Mouse (Mus musculus): Measurements from ENCODE around the gene Abl2.
"Not testable (repeated sequence)": the region's sequence is repeated elsewhere in the genome, so short reads cannot be mapped to it uniquely, and the experiment has no call there.

Gene Abl2

DNA sequence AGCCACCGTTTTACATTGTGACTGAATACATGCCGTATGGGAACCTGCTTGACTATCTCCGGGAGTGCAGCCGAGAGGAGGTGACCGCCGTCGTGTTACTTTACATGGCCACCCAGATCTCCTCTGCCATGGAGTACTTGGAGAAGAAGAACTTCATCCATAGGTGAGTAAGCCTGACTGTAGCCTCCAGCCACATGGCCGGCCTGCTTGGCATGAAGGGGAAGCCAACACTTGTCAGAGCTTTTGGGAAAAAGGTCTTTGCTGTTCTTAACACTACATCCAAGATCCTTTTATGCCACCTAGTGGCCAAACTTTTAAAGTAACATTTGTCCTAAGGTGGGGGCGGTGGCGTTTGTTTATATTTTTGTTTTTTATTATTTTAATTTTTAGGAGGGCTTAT, 74.5 kb downstream of the Abl2 start:
- DNase-seq (ENCODE audit: low spot score): peak; percentile 79

DNA sequence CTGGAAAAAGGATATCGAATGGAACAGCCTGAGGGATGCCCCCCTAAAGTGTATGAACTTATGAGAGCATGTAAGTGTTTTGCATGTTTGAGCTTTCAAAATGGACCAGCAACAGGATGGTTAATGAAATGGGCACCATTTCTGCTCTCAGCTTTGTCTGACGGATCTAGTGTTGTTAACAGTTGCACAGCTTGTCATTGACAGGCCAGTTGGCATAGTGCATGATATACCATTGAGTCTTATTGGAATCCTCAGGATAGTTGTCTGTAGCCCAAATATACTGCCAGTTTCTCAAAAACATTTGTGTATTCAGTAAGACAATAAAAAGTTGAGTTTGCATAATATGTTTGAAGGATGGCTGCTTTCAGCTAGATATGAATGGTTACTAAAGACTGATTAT, 76.6 kb downstream of the Abl2 start:
- DNase-seq (ENCODE audit: low spot score): no peak

DNA sequence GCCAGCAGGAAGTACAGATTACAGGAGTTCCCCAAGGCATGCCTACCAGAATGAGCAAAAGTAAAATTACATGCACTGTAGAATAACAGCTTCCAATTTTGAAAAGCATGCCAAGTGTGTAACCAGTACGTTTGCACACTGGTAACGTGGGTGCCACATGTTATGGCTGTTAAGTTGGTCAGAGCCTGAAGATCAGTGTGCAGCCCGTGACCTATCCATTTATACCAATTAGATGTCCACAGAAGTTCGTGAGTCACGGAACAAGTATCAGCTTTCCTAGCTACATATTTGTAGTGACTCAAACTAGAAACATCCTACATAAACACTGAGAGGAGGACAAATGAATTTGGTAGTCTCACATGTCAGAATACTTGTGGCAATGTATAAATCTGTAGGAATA, 80.9 kb downstream of the Abl2 start:
- DNase-seq (ENCODE audit: low spot score): no peak

DNA sequence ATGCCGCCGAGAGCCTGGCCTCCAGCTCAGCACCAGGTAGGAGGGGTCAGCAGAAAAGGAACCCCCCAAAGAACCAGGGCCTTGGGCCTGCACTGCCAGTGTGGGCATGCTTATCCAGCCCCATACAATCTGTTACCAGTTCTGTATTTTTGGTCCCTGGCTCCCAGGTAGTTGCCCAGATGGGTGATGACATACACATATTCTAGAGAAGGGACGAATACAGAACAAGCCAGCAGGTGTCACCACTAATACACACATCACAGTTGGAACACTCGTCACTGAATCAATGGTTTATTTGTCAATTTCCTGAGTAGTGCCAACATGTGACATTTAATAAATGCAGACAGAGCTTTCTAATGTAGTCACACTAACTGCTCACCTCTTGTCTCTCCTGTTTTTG, 82.0 kb downstream of the Abl2 start:
- no peak for DNase-seq (ENCODE audit: low spot score)

DNA sequence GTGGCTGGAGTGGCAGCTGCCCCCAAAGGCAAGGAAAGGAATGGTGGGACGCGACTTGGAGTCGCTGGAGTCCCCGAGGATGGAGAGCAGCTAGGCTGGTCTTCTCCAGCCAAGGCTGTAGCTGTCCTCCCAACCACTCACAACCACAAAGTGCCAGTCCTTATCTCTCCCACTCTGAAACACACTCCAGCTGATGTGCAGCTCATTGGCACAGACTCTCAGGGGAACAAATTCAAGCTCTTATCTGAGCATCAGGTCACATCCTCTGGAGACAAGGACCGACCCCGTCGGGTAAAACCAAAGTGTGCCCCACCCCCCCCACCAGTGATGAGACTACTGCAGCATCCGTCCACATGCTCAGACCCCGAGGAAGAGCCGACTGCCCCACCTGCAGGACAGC, 83.2 kb downstream of the Abl2 start:
- no peak for DNase-seq (ENCODE audit: low spot score)

DNA sequence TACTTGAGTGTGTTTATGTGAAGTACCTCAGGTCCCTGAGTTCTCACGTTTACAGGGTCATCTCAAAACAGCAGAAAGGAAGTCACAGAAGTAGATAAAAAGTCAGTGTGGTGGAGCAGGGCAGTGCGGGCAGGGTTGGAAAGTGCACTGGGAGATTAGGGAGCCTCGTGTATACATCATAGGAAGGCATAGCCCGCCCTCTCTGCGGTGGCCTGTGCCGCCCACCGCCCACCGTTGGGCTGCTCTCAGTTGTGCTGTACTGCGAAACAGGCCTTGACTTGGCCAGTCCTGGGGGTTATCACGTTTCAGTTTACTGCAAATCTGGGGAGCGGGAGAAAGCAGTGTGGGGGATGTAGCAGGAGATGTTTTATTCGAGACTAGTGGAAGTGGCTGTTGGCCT, 84.2 kb downstream of the Abl2 start:
- no peak for DNase-seq (ENCODE audit: low spot score)

DNA sequence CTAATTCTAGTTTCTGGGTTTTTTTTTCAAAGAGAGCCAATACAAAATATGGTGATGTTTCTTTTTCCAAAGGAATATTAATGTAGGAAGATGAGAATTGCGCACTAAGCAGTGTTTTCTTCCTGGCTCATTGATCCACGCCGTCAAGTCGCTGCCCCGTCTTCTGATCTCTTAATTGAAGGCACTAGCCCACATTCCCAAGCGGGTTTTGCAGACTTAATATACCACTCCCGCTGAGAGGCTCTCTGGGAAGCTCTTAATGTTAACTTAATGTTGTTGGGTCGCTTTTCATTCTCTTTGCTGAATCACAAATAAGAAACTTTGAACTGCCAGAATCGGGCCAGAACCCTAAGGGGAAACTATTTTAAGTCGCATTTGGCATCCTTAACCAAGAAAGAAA, 85.5 kb downstream of the Abl2 start:
- DNase-seq (ENCODE audit: low spot score): no peak

DNA sequence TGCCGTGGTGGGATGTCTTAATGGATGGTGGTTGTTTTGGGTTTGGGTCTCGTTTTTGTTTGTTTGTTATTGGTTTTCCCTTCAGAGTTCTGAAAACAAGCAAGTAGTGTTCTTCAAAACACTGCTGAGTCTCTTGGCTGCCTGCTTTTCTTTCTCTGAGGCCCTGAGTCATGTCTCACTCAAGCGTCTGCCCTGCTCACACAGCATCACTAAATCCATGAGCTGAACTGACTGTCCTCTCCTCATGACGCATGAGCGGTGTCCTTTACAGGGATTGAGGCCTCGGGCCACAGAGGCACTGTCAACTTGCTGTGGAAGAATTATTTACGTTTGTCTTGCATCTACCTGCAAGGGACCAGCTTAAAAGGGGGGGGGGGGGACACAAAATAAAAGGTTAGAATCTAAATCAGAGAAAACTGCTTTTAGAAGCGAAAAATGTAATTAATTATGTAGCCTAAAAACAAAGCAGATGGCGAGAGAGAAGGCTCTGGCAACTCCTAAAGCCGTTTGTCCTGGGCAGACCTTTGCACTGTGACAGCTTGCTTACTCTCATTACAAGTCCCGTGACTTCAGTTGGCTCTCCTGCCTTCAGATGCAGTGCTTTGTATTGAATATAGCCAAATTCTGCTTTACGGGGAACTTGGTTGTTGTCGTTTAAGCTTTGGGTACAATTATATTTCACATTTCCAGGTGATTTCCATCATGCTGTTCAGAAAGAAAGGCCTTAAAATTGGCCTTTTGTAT, 86.4 kb downstream of the Abl2 start:
- DNase-seq (ENCODE audit: low spot score): no peak

DNA sequence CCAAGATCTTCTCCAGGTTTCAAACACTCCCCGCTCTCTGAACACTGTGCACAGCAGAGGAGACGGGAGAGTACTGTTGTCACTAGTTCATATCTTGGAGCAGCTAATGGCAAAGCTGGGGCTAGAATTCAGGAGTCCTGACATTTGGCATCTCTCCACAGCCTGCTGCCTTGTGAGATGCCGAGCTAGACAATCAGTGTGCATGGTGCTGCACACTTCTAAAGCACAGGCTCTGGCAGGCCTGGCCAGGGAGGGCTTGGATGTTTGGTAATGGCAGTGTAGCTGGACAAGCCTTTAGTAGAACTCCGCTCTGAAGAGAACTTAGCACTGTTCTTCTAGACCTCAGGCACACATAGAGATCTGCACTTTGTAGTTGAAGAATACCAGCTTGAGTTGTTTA, 87.4 kb downstream of the Abl2 start:
- DNase-seq (ENCODE audit: low spot score): no peak

DNA sequence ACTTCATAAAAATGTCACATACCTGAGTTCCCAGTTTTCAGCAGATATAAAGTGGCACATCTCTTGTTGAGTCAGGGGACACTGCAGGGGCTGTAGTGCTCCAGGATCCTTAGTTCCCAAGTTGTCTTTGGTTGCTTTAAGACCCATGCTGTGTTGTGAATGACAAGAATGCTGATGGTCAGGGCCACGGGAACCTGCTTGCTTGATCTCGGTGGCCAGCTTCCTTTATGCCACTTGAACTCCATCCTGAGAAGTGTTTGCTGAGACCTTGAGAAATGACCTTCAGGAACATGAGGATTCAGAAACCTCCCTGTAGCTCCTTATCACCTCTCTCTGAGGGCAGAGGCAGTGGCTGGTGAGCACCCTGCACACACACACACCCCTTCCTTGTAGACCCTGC, 90.1 kb downstream of the Abl2 start:
- no peak for DNase-seq (ENCODE audit: low spot score)

DNA sequence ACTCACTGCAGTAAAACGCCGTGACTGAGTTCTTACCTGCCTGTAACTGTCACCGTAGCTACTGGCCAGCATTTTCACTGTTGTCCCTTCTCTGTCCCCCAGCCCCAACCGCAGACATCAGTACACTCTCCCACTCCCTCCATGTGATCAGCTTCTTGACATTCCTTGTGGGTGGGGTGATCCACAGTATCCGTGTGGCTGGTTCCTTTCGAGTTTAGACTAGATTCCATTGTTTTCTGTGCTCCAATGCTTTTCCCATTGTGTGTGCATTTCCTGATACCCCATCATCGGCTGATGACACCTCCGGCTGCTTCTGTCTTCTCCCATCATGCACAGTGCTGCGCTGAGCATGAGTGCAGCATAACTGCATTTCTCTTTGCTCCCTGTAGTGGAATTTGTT, 92.0 kb downstream of the Abl2 start:
- DNase-seq (ENCODE audit: low spot score): no peak

DNA sequence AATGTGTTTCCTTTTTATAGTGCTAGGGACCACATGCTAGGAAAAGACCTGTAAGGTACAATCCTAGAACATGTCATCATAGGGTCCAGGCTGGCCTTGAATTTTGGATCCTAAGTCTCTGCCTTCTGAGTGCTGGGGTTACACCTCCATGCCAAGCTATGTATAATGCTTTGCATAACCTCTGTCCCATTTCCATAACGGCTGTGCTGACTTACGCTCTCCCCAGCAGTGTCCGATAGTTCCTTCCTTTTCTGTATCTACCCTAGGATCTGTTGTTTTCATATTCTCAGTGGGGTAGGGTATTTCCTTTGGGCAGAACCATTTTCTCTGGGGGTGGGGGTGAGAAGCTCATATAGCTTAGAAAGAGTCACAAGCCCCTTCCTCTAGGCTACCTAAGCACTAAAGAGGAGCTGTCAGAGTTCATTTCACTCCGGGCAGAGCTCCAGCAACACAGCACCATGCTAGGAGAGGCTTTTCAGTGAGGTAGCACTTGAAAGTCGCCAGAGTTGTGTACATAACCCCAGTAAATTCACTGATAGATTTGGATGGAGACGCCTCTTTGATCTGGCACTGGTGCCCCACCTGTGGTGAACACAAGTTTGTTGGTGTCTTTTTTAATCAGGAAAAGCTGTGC, 93.7 kb downstream of the Abl2 start:
- DNase-seq (ENCODE audit: low spot score): no peak

DNA sequence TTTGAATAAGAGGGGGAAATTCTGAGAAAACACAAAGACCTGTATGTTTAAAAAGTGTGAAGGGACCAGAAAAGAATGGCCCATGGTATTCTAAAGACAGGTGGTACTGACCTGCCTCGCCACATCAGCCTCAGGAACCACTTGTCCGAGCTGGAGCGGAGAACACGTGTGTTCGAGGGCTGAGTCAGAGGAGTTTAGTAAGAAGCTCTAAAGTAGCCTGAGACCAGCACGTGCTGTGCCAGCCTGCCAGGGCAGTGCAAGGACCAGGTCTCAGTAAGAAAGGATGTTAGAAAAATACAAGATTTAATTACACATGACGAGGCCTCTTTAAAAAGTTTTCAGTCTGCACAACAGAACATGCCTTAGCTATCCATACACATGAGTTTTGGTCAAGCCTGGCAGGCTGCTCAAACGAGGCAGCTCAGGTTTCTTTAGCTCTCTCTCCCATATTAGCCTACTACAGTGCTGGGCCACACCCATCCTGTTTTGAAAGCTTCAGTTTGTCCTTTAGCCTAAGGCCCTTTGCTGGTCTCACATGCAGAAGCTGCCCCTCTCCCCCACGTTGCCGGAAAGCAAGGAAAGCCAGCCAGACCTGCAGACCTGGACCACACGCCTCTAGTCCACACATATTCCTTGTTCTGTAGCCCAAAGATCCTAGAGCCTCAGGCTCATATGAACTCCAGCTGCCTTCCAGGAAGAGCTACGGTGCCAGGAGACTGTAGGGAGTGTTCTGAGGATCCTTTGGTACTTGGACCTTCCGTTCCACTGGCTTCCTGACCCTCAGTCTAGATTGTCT, 96.3 kb downstream of the Abl2 start:
- no peak for DNase-seq (ENCODE audit: low spot score)

DNA sequence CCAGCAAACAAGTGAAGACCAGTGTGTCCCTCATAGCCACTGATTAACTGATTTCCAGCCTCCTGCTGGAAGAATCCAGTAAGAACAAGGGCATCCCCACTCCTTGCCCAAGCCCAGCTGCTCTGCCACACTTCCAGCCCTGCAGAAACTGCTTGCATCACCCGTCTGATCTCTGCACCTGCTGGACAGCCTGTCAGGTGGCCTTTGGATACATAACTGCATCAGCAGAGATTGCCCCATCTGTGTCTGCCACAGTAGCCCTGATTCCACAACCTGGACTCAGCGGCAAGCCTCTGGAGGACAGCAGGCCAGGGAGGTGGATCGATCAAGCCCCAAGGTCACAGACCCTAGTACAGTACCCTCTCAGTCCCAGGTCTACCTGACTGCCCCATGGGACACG, 98.9 kb downstream of the Abl2 start:
- no peak for DNase-seq (ENCODE audit: low spot score)

DNA sequence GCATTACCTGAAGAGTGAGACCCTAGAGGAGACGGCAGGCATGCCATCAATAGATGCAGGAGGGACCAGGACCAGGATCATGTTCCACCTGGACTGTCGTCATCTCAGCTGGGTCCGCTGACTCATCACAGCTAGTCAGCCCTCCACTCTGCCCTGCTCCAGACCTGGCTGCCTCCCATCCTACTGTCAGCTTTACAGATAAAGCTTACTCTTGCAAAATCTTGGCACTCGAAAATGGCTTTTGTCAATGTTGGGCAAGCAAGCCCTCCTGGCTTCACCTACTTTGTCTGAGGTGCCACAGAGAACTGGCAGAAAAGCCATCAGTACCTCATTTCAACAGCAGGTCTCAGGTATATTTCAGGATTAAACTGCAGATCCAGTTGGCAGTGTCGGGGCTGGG, 100.1 kb downstream of the Abl2 start:
- no peak for DNase-seq (ENCODE audit: low spot score)

DNA sequence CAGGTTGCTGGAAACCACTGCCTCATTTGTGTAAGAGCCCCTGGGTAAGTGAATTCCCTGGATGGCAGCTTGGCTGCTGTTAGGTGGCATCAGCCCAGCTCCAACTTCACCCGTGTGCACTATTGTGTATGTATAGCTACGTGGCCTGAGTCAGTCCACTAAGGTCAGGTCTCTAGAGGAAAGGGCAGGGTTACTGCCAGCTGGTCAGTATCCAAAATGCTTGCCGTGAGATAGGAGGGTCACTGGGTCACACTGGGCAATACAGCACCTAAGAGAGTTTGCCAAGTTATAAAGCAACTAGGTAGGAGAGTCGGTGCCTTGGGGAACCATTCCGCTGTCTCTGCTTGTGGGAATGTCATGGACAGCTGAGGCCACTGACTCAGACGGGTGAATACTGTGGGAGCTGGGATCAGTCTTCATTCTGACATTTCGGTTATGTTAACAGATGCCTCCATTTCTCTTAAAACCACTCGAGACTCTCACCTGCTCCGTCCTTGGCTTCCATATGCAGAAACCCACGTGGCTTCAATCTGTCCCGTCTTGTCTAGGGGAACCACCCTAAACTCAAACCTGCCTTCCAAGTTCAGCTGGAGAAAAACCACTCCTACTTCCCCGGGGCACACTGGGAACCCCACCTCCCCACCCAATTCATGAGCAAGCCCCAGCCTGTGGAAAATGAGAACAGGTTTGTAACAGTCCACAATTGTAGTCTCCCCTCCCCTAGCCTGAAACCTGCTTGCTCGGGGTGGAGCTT, 101.5 kb downstream of the Abl2 start:
- DNase-seq (ENCODE audit: low spot score): no peak

DNA sequence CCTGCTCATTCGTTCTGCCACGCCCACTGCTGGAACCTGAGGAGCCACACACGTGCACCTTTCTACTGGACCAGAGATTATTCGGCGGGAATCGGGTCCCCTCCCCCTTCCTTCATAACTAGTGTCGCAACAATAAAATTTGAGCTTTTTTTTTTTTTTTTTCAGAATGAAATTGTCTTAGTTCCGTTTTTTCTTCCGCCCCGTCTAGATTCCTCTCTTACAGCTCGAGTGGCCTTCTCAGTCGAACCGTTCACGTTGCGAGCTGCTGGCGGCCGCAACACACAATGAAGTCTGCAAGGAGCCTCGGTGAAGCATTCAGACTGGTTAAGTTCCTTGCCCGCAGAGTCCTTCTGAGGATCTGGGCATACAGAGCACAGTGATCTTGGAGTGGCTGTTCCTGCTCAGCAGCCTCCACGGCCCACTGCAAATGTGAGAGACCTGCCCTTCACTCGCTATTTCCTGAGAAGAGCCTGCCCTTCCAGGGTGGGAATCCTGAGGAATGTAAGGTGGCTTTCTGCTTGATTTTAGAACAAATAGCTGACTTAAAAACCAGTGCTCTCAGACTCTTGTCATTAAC, 102.2 kb downstream of the Abl2 start:
- not testable (repeated sequence) for DNase-seq (ENCODE audit: low spot score)

DNA sequence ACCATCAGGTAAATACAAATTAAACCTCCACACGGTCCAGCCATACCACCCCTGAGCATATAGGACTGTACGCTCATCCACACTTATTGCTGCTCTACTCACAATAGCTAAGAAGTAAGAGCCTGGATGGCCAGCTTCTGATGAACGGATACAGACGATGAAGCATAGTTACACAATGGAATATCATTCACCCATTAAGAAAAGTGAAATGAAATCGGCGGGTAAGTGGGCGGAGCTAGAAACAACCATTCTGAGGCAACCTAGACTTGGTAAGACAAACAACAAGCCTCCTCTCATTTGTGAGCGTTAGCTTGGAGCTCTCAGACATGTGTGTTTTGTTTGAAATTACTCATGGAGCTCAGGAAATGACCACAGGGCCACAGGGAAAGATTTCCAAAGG, 107.2 kb downstream of the Abl2 start:
- no peak for DNase-seq (ENCODE audit: low spot score)

DNA sequence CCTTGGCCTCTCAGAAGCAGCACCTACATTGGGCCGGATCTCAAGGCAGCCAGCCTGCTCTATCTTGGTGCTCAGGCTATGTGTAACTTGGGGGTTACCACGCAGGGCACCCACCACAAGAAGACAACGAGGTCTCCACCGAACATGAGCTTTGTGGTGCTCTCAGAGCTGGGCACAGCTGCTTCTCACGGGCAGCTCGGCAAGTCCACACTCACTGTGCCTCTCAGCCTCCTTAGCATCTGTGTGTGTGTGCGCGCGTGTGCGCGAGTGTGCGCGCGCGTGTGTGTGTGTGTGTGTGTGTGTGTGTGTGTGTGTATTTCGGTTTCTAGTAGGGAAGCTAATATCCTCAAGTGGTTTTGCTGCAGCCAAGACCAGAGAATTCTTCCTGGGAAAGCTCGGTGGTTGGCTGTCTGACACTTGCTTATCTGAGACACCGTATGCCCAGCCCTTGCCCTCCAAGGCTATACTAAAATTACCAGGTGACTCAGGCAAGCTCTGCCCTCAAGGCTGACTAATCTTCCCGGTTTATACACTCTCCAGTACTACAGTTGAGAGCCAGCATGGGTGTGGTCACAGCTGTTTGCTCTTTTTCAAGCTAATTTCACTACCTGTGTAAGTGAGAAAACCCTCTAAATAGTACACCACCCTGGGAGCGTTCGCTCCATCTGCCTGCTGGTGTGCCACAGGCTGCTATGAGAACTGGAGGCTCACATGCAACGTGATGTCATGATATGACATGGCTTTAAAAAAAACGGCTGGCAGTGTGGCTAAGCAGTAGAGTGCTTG, 108.7 kb downstream of the Abl2 start:
- no peak for DNase-seq (ENCODE audit: low spot score)

DNA sequence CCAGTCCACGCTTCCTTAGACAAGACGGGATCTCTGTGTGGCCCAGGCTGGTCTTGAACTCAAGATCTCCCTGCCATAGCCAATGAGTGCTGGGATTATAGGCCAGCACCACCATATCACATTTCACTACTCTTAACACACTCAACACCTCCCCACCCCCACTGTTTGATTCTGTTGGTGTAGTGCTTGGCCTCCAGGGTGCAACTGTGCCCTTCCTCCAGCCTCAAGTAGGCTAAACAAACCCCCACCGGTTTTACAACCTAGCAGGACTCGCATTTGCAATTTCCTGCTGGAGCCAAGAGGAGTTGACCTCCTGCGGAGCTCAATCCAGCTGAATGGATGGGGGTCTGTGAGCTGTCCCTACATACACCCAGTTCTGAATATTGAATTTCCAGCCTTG, 110.0 kb downstream of the Abl2 start:
- DNase-seq (ENCODE audit: low spot score): peak; percentile 36

DNA sequence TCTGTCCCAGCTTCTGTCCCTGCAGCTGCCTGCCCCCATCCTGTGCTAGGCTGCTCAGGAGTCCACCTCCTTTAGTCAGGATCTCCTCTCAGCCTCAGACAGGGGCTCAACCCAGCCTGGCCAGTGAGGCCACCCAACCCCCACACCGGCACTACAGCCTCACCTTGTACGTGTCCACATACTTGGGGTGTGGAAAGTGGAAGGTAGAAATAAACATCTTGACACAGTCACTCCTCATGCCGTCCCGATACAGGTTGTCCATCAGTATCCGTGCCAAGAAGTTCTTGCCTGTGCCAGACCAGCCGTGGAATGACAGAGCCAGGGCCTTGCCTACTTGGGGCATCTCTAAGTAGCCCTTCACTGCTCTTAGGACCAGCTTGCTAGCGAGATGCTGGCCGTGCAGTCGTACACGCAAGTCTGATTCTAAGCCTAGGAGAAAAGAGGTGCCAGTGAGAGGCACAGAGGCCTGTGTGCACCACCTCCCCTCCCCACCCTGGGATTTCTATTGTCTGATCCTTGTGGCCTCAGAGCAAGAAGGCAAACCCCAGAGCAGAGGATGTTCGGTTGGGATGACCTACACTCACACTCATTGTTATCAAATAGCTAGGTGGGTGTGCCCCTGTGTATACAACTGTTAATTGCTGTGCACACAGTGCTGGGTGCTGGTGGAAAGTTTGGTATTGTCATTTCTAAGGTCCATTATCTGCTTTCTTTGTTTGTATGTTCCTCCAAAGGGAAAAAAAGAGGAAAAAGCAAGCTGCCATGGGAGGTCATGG, 110.8 kb downstream of the Abl2 start:
- DNase-seq (ENCODE audit: low spot score): no peak

All from embryo, embryonic 10.5 days (tissue).